Mouse (Mus musculus): ENCODE results near the gene Sbk1.

DNA sequence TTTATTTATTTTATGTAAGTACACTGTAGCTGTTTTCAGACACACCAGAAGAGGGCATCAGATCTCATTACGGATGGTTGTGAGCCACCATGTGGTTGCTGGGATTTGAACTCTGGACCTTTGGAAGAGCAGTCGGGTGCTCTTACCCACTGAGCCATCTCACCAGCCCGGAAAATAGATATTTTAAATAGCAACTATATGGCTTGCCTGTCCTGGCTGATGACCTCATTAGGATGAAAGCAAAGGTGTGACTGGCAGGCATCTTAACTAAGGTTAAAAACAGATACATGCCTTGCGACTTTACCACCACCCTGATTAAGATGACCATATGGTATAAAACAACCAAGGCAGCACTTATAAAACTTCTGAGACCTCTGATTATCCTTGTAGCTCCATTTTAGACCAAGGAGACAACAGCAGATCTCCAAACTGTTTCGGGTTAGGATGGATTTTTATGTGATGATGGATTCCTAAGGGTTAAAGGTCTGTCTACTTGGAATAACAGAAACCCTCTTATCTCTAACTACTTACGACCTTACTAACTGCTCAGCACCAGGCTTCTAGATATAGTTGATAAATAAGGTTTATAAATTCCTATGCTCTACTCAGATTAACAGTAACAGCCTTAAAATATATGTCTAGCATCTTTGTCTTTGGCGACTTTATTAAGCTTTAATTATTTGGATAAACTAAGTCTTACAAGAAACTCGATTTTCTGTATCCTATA lies 39.9 kb upstream of the Sbk1 start:
- no peak for TF ChIP-seq CTCF (IDR thresholded peaks at IDR 0.05; ENCODE audit: low read depth, low read length)
- no peak for TF ChIP-seq POLR2A (IDR thresholded peaks at IDR 0.05; ENCODE audit: insufficient read depth, low read length)
- no peak for TF ChIP-seq EP300 (IDR thresholded peaks at IDR 0.05; ENCODE audit: insufficient read depth, low read depth, low read length)

Measured in ES-Bruce4 (cell line).